Mouse (Mus musculus): ENCODE results near the gene Cilp.

Cilp gene

GRCm38 (mm10) chr9:65297056-65297455 is 32.1 kb downstream of the Cilp start:
- DNase-seq, result no peak

GRCm38 (mm10) chr9:65298761-65299160 is 33.8 kb downstream of the Cilp start:
- DNase-seq, result no peak

DNA sequence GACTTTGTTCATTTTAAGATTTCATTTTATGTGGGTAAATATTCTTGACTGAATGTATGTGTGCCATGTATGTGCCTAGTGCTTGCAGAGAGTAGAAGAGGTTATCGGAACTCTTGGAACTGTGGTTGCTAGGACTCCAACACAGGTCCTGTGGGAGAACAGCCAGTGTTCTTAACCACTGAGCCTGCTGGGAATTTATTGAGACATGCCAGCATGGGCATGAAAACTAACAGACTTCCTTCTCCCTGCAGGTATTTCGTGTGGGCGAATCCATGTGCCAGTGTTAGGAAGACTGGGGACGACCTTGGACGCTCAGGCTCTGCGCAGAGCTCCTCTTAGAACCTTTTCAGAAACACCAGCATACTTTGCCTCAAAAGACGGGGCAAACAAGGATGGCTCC is 34.7 kb downstream of the Cilp start:
- no peak for DNase-seq

DNA sequence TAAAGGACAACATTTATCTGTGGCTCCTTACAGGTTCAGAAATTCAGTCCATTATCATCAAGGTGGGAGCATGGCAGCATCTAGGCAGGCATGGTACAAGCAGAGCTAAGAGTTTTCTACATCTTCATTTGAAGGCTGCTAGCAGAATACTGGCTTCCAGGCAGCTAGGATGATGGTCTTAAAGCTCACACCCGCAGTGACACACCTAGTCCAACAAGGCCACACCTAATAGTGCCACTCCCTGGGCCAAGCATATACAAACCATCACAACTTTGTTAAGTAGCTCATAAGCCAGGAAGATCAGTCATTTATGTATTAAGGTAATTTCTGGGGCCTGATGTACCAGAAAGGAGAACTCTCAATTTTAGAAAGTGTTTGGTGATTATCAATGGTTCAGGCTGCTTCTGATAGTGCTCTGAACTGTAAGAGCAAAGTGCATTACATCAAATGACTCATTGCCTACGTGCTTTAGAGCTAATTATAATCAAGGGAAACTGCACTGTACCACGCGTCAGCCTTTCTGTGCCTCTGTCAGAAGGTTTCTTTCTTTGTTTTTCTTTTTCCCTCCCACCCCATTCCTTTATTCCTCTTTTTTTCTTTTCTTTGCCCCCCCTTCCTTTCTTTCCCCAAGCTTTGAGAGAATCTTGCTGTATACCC is 37.5 kb downstream of the Cilp start:
- DNase-seq, result no peak

GRCm38 (mm10) chr9:65303586-65303985 is 38.6 kb downstream of the Cilp start:
- no peak for DNase-seq

DNA sequence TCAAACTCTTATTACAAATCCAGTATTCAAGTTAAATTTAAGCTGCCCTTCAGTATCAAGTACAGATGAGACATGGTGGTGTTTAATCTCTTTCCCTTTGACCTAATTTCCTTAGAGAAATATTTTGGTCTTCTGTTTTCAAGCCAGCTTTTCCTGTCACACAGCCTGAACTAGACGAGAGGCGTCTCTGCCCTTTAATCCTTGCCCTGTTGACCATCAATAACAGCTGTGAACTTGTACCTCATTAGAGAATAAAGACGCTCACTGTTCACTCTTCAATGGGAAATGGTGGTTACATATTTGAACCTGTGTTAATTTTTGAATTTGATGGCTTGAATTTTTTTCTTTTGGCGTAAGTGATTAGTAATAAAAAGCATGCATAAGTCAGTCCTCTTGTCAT is 39.3 kb downstream of the Cilp start:
- DNase-seq, result no peak

DNA sequence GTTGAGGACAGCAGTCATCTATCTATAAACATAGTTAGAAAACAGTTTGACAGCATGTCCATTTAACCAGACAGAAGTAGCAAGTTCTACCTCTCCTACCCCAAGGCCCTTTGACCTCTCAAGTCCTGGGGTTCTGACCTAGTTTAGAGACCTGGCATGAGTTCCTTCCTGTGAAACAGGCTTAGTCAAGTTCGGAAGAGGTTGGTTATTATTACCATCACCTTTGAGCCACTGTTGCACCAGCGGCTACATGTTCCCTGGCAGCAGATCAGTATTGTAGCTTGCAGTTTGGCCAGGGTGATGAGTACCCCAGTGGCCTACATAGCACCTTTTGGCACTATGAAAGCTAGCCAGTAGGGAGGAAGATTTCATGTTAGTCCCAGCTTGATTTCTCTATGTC is 41.7 kb downstream of the Cilp start:
- peak; percentile 53 for DNase-seq

- no peak for DNase-seq
Measured at GRCm38 (mm10) chr9:65308011-65308410, 43.0 kb downstream of the Cilp start.

- DNase-seq, result no peak
Measured at GRCm38 (mm10) chr9:65312669-65313357, 47.8 kb downstream of the Cilp start.

- no peak for DNase-seq
Measured at GRCm38 (mm10) chr9:65313846-65314245, 48.9 kb downstream of the Cilp start.

- no peak for DNase-seq
Measured at GRCm38 (mm10) chr9:65322255-65322900, 57.4 kb downstream of the Cilp start.

DNA sequence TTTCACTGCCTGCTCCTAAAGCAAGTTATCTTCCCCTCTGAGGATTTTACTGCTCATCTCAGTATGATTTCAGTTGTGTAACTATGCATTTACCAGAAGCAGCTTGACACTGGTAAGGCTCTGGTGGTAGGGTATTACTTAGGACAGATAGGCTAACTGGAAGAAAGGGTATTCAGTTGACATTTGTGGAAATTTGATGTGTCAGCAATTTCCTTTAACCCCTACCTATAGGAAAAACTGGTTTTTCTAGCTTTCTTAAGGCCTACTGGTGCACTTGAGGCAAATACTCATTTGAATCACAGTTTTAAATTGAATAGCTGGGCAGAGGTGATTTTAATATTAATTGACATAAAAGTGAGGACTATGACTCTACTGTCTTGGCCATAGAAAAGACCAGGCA is 61.0 kb downstream of the Cilp start:
- no peak for DNase-seq

GRCm38 (mm10) chr9:65327371-65327770 is 62.4 kb downstream of the Cilp start:
- DNase-seq, result no peak

Measured in kidney, adult 18-20 months (tissue).